Mouse (Mus musculus): Measurements from ENCODE around the gene Dynlrb2. TPM values are rescaled to one million over a fixed set of nuclear protein-coding genes. Genes with fewer than 3 reads are reported as not detected.

The Dynlrb2 gene
- total and polyA plus RNA-seq, 2 experiments from 2014 or later, result not detected

DNA sequence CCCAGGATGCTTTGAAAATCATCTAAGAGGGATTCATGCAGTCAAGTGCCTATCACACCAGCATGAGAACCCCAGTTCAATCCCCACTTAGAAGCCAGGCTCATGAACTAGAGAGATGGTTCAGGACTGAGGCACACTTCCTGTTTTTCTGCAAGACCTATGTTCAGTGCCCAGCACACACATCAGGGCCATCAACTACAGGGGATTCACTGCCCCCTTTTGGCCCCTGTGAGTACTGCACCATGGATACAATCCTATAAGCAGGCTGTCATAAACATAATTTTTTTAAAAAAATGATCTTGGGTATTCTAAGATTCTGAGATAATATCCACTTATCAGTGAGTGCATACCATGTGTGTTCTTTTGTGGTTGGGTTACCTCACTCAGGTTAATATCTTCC is 26.1 kb upstream of the Dynlrb2 start:
- Histone ChIP-seq H3K4me1 (ENCODE audit: control insufficient read depth, insufficient read depth) (no peaks in the 10 kb centered on the region), H3K9ac (replicated peaks; ENCODE audit: low read depth, low read length) (no peak overlapping the region), H3K9me3 (replicated peaks; ENCODE audit: control insufficient read depth, low read length) (no peaks in the 10 kb centered on the region), H3K36me3 (replicated peaks; ENCODE audit: control insufficient read depth, insufficient read depth, low read length) (no peaks in the 10 kb centered on the region), H3K4me2 (ENCODE audit: low read depth, low read length) (no peak overlapping the region), H3K27me3 (ENCODE audit: control insufficient read depth, insufficient read depth, low read length) (no peaks in the 10 kb centered on the region), H3K27ac (ENCODE audit: low read depth) (no peak overlapping the region), H3K4me3 (ENCODE audit: low read depth, low read length) (no peak overlapping the region)
- ATAC-seq (ENCODE audit: insufficient read depth, low read depth), result no peak
- TF ChIP-seq CTCF (IDR thresholded peaks at IDR 0.05; ENCODE audit: low read depth) (no peak), EP300 (IDR thresholded peaks at IDR 0.05; ENCODE audit: low read depth) (no peak)
- no peak for DNase-seq (ENCODE audit: low spot score)

DNA sequence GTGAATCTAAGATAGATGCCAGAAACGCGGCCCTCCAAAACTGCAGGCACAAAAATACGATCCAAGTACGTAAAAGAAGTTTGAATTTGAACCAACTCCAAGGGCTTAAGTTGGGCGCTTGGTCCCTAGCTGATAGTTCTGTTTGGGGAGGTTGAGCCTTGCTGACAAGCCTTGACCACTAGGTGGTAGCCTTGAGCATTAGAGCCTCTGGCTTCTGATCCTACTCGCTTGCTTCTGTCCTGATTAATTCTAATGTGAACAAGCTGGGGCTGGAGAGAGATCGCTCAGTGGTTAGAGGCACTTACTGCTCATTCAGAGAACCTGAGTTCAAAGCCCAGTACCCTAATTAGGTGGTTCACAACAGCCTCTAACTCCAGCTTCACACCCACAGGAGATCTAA is 23.9 kb upstream of the Dynlrb2 start:
- H3K4me2 ChIP-seq (ENCODE audit: low read depth, low read length), result no peak overlapping the region

GRCm38 (mm10) chr8:116482738-116483137 is 22.0 kb upstream of the Dynlrb2 start:
- TF ChIP-seq EP300 (IDR thresholded peaks at IDR 0.05; ENCODE audit: low read depth) (no peak), CTCF (IDR thresholded peaks at IDR 0.05; ENCODE audit: low read depth) (no peak)
- Histone ChIP-seq H3K4me3 (ENCODE audit: low read depth, low read length) (no peak overlapping the region), H3K4me1 (ENCODE audit: control insufficient read depth, insufficient read depth) (no peaks in the 10 kb centered on the region), H3K36me3 (replicated peaks; ENCODE audit: control insufficient read depth, insufficient read depth, low read length) (no peaks in the 10 kb centered on the region), H3K27ac (ENCODE audit: low read depth) (no peak overlapping the region), H3K9ac (replicated peaks; ENCODE audit: low read depth, low read length) (no peak overlapping the region), H3K27me3 (ENCODE audit: control insufficient read depth, insufficient read depth, low read length) (no peaks in the 10 kb centered on the region), H3K9me3 (replicated peaks; ENCODE audit: control insufficient read depth, low read length) (no peaks in the 10 kb centered on the region), H3K4me2 (ENCODE audit: low read depth, low read length) (no peak overlapping the region)
- DNase-seq (ENCODE audit: low spot score) (no peak), ATAC-seq (ENCODE audit: insufficient read depth, low read depth) (no peak)
- 58% methylated on average over 3 of the region's 3 CpGs for WGBS

More for the DNA sequence above, 23.9 kb upstream of the Dynlrb2 start:
- Histone ChIP-seq H3K9ac (replicated peaks; ENCODE audit: low read depth, low read length) (no peak overlapping the region), H3K27me3 (ENCODE audit: control insufficient read depth, insufficient read depth, low read length) (no peaks in the 10 kb centered on the region), H3K4me3 (ENCODE audit: low read depth, low read length) (no peak overlapping the region), H3K27ac (ENCODE audit: low read depth) (no peak overlapping the region), H3K9me3 (replicated peaks; ENCODE audit: control insufficient read depth, low read length) (no peaks in the 10 kb centered on the region), H3K36me3 (replicated peaks; ENCODE audit: control insufficient read depth, insufficient read depth, low read length) (no peaks in the 10 kb centered on the region), H3K4me1 (ENCODE audit: control insufficient read depth, insufficient read depth) (no peaks in the 10 kb centered on the region)
- WGBS, result 11% methylated on average over 7 of the region's 7 CpGs
- TF ChIP-seq CTCF (IDR thresholded peaks at IDR 0.05; ENCODE audit: low read depth) (peak; percentile 81), EP300 (IDR thresholded peaks at IDR 0.05; ENCODE audit: low read depth) (no peak)
- ATAC-seq (ENCODE audit: insufficient read depth, low read depth) (no peak), DNase-seq (ENCODE audit: low spot score) (peak; percentile 62)

DNA sequence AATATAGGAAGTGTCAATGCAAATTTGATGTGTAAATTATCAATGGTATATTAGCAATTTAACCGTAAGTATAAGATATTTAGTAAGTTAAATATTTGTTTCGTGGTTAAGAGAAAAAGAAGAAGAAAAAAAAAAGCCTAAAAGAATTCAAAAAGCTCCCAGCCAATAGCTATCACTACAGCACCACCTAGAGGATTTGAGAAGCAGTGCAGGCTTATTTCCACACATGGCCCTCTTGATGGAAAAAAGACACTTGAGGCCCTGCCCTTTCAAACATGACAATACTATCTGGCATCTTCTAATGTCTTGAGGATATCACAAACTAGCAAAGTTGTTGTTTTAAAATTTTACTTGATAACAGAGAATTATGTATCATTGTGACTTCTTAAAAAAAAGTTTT is 20.7 kb upstream of the Dynlrb2 start:
- Histone ChIP-seq H3K4me2 (ENCODE audit: low read depth, low read length) (no peak overlapping the region), H3K27me3 (ENCODE audit: control insufficient read depth, insufficient read depth, low read length) (no peaks in the 10 kb centered on the region), H3K4me3 (ENCODE audit: low read depth, low read length) (no peak overlapping the region), H3K27ac (ENCODE audit: low read depth) (no peak overlapping the region), H3K9ac (replicated peaks; ENCODE audit: low read depth, low read length) (no peak overlapping the region), H3K9me3 (replicated peaks; ENCODE audit: control insufficient read depth, low read length) (no peaks in the 10 kb centered on the region), H3K36me3 (replicated peaks; ENCODE audit: control insufficient read depth, insufficient read depth, low read length) (no peaks in the 10 kb centered on the region), H3K4me1 (ENCODE audit: control insufficient read depth, insufficient read depth) (no peaks in the 10 kb centered on the region)
- no peak for ATAC-seq (ENCODE audit: insufficient read depth, low read depth)
- WGBS, result 29% methylated on average over 2 of the region's 2 CpGs
- TF ChIP-seq CTCF (IDR thresholded peaks at IDR 0.05; ENCODE audit: low read depth), result peak; percentile 66
- TF ChIP-seq EP300 (IDR thresholded peaks at IDR 0.05; ENCODE audit: low read depth), result no peak
- DNase-seq (ENCODE audit: low spot score), result peak; percentile 30

- 61% methylated on average over 2 of the region's 2 CpGs for WGBS
These were observed 16.2 kb upstream of the Dynlrb2 start for GRCm38 (mm10) chr8:116488546-116488945.

GRCm38 (mm10) chr8:116500057-116500809 is 4.5 kb upstream of the Dynlrb2 start:
- ATAC-seq (ENCODE audit: insufficient read depth, low read depth), result no peak
- Histone ChIP-seq H3K4me1 (ENCODE audit: control insufficient read depth, insufficient read depth) (no peaks in the 10 kb centered on the region), H3K4me2 (ENCODE audit: low read depth, low read length) (no peak overlapping the region), H3K9ac (replicated peaks; ENCODE audit: low read depth, low read length) (no peak overlapping the region), H3K27me3 (ENCODE audit: control insufficient read depth, insufficient read depth, low read length) (peaks cover 3% of the 10 kb centered on the region; the same call in 1 of the 2 replicates), H3K4me3 (ENCODE audit: low read depth, low read length) (no peak overlapping the region), H3K9me3 (replicated peaks; ENCODE audit: control insufficient read depth, low read length) (no peaks in the 10 kb centered on the region), H3K27ac (ENCODE audit: low read depth) (no peak overlapping the region), H3K36me3 (replicated peaks; ENCODE audit: control insufficient read depth, insufficient read depth, low read length) (no peaks in the 10 kb centered on the region)
- TF ChIP-seq EP300 (IDR thresholded peaks at IDR 0.05; ENCODE audit: low read depth) (no peak), CTCF (IDR thresholded peaks at IDR 0.05; ENCODE audit: low read depth) (no peak)
- DNase-seq (ENCODE audit: low spot score), result no peak
- 66% methylated on average over 7 of the region's 7 CpGs for WGBS

More at GRCm38 (mm10) chr8:116488546-116488945, 16.2 kb upstream of the Dynlrb2 start:
- Histone ChIP-seq H3K27ac (ENCODE audit: low read depth) (no peak overlapping the region), H3K9ac (replicated peaks; ENCODE audit: low read depth, low read length) (no peak overlapping the region), H3K36me3 (replicated peaks; ENCODE audit: control insufficient read depth, insufficient read depth, low read length) (no peaks in the 10 kb centered on the region), H3K4me1 (ENCODE audit: control insufficient read depth, insufficient read depth) (no peaks in the 10 kb centered on the region), H3K4me3 (ENCODE audit: low read depth, low read length) (no peak overlapping the region), H3K9me3 (replicated peaks; ENCODE audit: control insufficient read depth, low read length) (no peaks in the 10 kb centered on the region), H3K27me3 (ENCODE audit: control insufficient read depth, insufficient read depth, low read length) (no peaks in the 10 kb centered on the region), H3K4me2 (ENCODE audit: low read depth, low read length) (no peak overlapping the region)
- ATAC-seq (ENCODE audit: insufficient read depth, low read depth), result no peak
- DNase-seq (ENCODE audit: low spot score), result no peak
- TF ChIP-seq CTCF (IDR thresholded peaks at IDR 0.05; ENCODE audit: low read depth) (no peak), EP300 (IDR thresholded peaks at IDR 0.05; ENCODE audit: low read depth) (no peak)
